Mouse (Mus musculus): ENCODE results near the gene Abcc1. TPM values are rescaled to one million over a fixed set of nuclear protein-coding genes. Genes with fewer than 3 reads are reported as not detected.

The Abcc1 gene
- polyA plus RNA-seq, 1 experiment from 2014 or later: 10.3 TPM

GRCm38 (mm10) chr16:14379888-14380287, 18.5 kb downstream of the Abcc1 start:
- WGBS: 90% methylated on average over 7 of the region's 7 CpGs
- no peaks in the 10 kb centered on the region for H3K9me3 ChIP-seq
- H3K4me1 ChIP-seq: no peaks in the 10 kb centered on the region
- ATAC-seq (ENCODE audit: low FRiP score): no peak
- no peak overlapping the region for H3K9ac ChIP-seq
- no peak overlapping the region for H3K4me3 ChIP-seq (replicated peaks)
- no peaks in the 10 kb centered on the region for H3K36me3 ChIP-seq (replicated peaks)
- H3K27ac ChIP-seq: no peak overlapping the region
- H3K4me2 ChIP-seq: no peak overlapping the region
- H3K27me3 ChIP-seq: no peaks in the 10 kb centered on the region

- Histone ChIP-seq H3K27me3 (no peaks in the 10 kb centered on the region), H3K4me1 (no peaks in the 10 kb centered on the region), H3K27ac (no peak overlapping the region), H3K4me2 (no peak overlapping the region), H3K36me3 (replicated peaks) (no peaks in the 10 kb centered on the region), H3K9me3 (no peaks in the 10 kb centered on the region), H3K9ac (no peak overlapping the region), H3K4me3 (replicated peaks) (no peak overlapping the region)
- no peak for ATAC-seq (ENCODE audit: low FRiP score)
Measured at GRCm38 (mm10) chr16:14381061-14381665, 19.8 kb downstream of the Abcc1 start.

GRCm38 (mm10) chr16:14399303-14399702, 37.9 kb downstream of the Abcc1 start:
- Histone ChIP-seq H3K4me3 (replicated peaks) (no peak overlapping the region), H3K36me3 (replicated peaks) (peaks cover 6% of the 10 kb centered on the region), H3K9ac (no peak overlapping the region), H3K27ac (no peak overlapping the region), H3K4me1 (no peaks in the 10 kb centered on the region), H3K9me3 (no peaks in the 10 kb centered on the region), H3K4me2 (no peak overlapping the region), H3K27me3 (no peaks in the 10 kb centered on the region)
- 94% methylated on average over 4 of the region's 4 CpGs for WGBS
- no peak for ATAC-seq (ENCODE audit: low FRiP score)

- no peak overlapping the region for H3K9ac ChIP-seq
- no peaks in the 10 kb centered on the region for H3K4me1 ChIP-seq
- no peaks in the 10 kb centered on the region for H3K9me3 ChIP-seq
- WGBS: 91% methylated on average over 2 of the region's 2 CpGs
- H3K36me3 ChIP-seq (replicated peaks): peaks cover 33% of the 10 kb centered on the region
- ATAC-seq (ENCODE audit: low FRiP score): no peak
- no peaks in the 10 kb centered on the region for H3K27me3 ChIP-seq
- no peak overlapping the region for H3K4me2 ChIP-seq
- H3K4me3 ChIP-seq (replicated peaks): no peak overlapping the region
- H3K27ac ChIP-seq: no peak overlapping the region
Measured at GRCm38 (mm10) chr16:14403507-14403906, 42.1 kb downstream of the Abcc1 start.

GRCm38 (mm10) chr16:14405636-14406035, 44.3 kb downstream of the Abcc1 start:
- WGBS: 93% methylated on average over 6 of the region's 6 CpGs
- no peak for ATAC-seq (ENCODE audit: low FRiP score)
- no peak overlapping the region for H3K9ac ChIP-seq
- H3K4me2 ChIP-seq: no peak overlapping the region
- peaks cover 35% of the 10 kb centered on the region for H3K36me3 ChIP-seq (replicated peaks)
- H3K27ac ChIP-seq: no peak overlapping the region
- H3K4me1 ChIP-seq: no peaks in the 10 kb centered on the region
- H3K9me3 ChIP-seq: no peaks in the 10 kb centered on the region
- no peaks in the 10 kb centered on the region for H3K27me3 ChIP-seq
- no peak overlapping the region for H3K4me3 ChIP-seq (replicated peaks)

- Histone ChIP-seq H3K27me3 (no peaks in the 10 kb centered on the region), H3K4me2 (no peak overlapping the region), H3K9ac (no peak overlapping the region), H3K36me3 (replicated peaks) (peaks cover 39% of the 10 kb centered on the region), H3K9me3 (no peaks in the 10 kb centered on the region), H3K4me1 (no peaks in the 10 kb centered on the region), H3K4me3 (replicated peaks) (no peak overlapping the region), H3K27ac (no peak overlapping the region)
- no peak for ATAC-seq (ENCODE audit: low FRiP score)
- WGBS: 93% methylated on average over 2 of the region's 2 CpGs
Measured at GRCm38 (mm10) chr16:14409124-14409523, 47.8 kb downstream of the Abcc1 start.

- no peak overlapping the region for H3K4me3 ChIP-seq (replicated peaks)
- no peaks in the 10 kb centered on the region for H3K9me3 ChIP-seq
- H3K27me3 ChIP-seq: no peaks in the 10 kb centered on the region
- H3K4me1 ChIP-seq: no peaks in the 10 kb centered on the region
- WGBS: 91% methylated on average over 3 of the region's 3 CpGs
- no peak for ATAC-seq (ENCODE audit: low FRiP score)
- H3K4me2 ChIP-seq: no peak overlapping the region
- H3K27ac ChIP-seq: no peak overlapping the region
- H3K9ac ChIP-seq: no peak overlapping the region
- H3K36me3 ChIP-seq (replicated peaks): peaks cover 34% of the 10 kb centered on the region
Measured at GRCm38 (mm10) chr16:14409776-14410175, 48.4 kb downstream of the Abcc1 start.

- WGBS: 86% methylated on average over 7 of the region's 7 CpGs
- Histone ChIP-seq H3K9ac (no peak overlapping the region), H3K4me1 (no peaks in the 10 kb centered on the region), H3K4me2 (no peak overlapping the region), H3K9me3 (no peaks in the 10 kb centered on the region), H3K4me3 (replicated peaks) (no peak overlapping the region), H3K27me3 (no peaks in the 10 kb centered on the region), H3K27ac (no peak overlapping the region), H3K36me3 (replicated peaks) (peaks cover 26% of the 10 kb centered on the region)
- ATAC-seq (ENCODE audit: low FRiP score): no peak
Measured at GRCm38 (mm10) chr16:14410611-14411010, 49.3 kb downstream of the Abcc1 start.

- no peak overlapping the region for H3K4me2 ChIP-seq
- H3K9ac ChIP-seq: no peak overlapping the region
- no peak for ATAC-seq (ENCODE audit: low FRiP score)
- no peaks in the 10 kb centered on the region for H3K4me1 ChIP-seq
- H3K36me3 ChIP-seq (replicated peaks): peaks cover 21% of the 10 kb centered on the region
- no peaks in the 10 kb centered on the region for H3K9me3 ChIP-seq
- H3K4me3 ChIP-seq (replicated peaks): no peak overlapping the region
- no peaks in the 10 kb centered on the region for H3K27me3 ChIP-seq
- 91% methylated on average over 7 of the region's 7 CpGs for WGBS
- no peak overlapping the region for H3K27ac ChIP-seq
Measured at GRCm38 (mm10) chr16:14411156-14411555, 49.8 kb downstream of the Abcc1 start.

GRCm38 (mm10) chr16:14412551-14412950, 51.2 kb downstream of the Abcc1 start:
- no peaks in the 10 kb centered on the region for H3K9me3 ChIP-seq

GRCm38 (mm10) chr16:14415206-14415605, 53.8 kb downstream of the Abcc1 start:
- H3K9me3 ChIP-seq: no peaks in the 10 kb centered on the region
- H3K4me1 ChIP-seq: no peaks in the 10 kb centered on the region
- 86% methylated on average over 9 of the region's 9 CpGs for WGBS

More at GRCm38 (mm10) chr16:14412551-14412950, 51.2 kb downstream of the Abcc1 start:
- H3K4me1 ChIP-seq: no peaks in the 10 kb centered on the region
- H3K27ac ChIP-seq: no peak overlapping the region
- H3K27me3 ChIP-seq: no peaks in the 10 kb centered on the region
- no peak overlapping the region for H3K9ac ChIP-seq
- peaks cover 11% of the 10 kb centered on the region for H3K36me3 ChIP-seq (replicated peaks)
- no peak overlapping the region for H3K4me3 ChIP-seq (replicated peaks)
- WGBS: 94% methylated on average over 5 of the region's 5 CpGs
- no peak for ATAC-seq (ENCODE audit: low FRiP score)
- H3K4me2 ChIP-seq: no peak overlapping the region

GRCm38 (mm10) chr16:14416957-14417618, 55.7 kb downstream of the Abcc1 start:
- no peak for ATAC-seq (ENCODE audit: low FRiP score)
- WGBS: 90% methylated on average over 5 of the region's 5 CpGs

More at GRCm38 (mm10) chr16:14415206-14415605, 53.8 kb downstream of the Abcc1 start:
- no peak overlapping the region for H3K9ac ChIP-seq
- no peak overlapping the region for H3K4me3 ChIP-seq (replicated peaks)
- no peak overlapping the region for H3K4me2 ChIP-seq
- ATAC-seq (ENCODE audit: low FRiP score): no peak
- H3K27ac ChIP-seq: no peak overlapping the region
- H3K36me3 ChIP-seq (replicated peaks): peaks cover 11% of the 10 kb centered on the region
- H3K27me3 ChIP-seq: no peaks in the 10 kb centered on the region

More at GRCm38 (mm10) chr16:14416957-14417618, 55.7 kb downstream of the Abcc1 start:
- H3K27ac ChIP-seq: no peak overlapping the region
- H3K27me3 ChIP-seq: no peaks in the 10 kb centered on the region
- no peak overlapping the region for H3K9ac ChIP-seq
- H3K4me3 ChIP-seq (replicated peaks): no peak overlapping the region
- no peaks in the 10 kb centered on the region for H3K4me1 ChIP-seq
- no peak overlapping the region for H3K4me2 ChIP-seq
- no peaks in the 10 kb centered on the region; the same call in none of the 2 replicates for H3K36me3 ChIP-seq (replicated peaks)
- no peaks in the 10 kb centered on the region for H3K9me3 ChIP-seq

Measured in forebrain, embryonic 12.5 days (tissue).